Mouse (Mus musculus) ES-Bruce4 (cell line): ENCODE measurements at regions not wholly inside any gene's neighbourhood (a gene's known extent, or its start where the extent isn't known, plus 50 kb on each side); places are given as distances from the start of the nearest gene placed in this dataset.

Source experiments
- CTCF ChIP-seq: IDR thresholded peaks from one replicate; pipeline ENCODE4 v1.8.1; 2011; ENCODE audit warnings: low read depth, low read length
- EP300 ChIP-seq: IDR thresholded peaks from 2 replicates; pipeline ENCODE4 v1.6.1; 2011; ENCODE audit warnings: low read depth, low read length; ENCODE audit not compliant: insufficient read depth
- POLR2A ChIP-seq: IDR thresholded peaks from one replicate; pipeline ENCODE4 v1.8.1; 2011; ENCODE audit warnings: low read length; ENCODE audit not compliant: insufficient read depth

GRCm38 (mm10) chr2:128438897-128439296, 152.1 kb upstream of the Spdye4c start:
- TF ChIP-seq CTCF (no peak), EP300 (no peak), POLR2A (no peak)
